Mouse (Mus musculus) inflammation-experienced regulatory T-cells, adult 6 months (primary cell): ENCODE results near the gene Lamb3. TPM values are rescaled to one million over a fixed set of nuclear protein-coding genes. Genes with fewer than 3 reads are reported as not detected.
A peak's percentile ranks its signal among the peaks of the same experiment; 100 is the strongest.
"Not testable (repeated sequence)": the region's sequence is repeated elsewhere in the genome, so short reads cannot be mapped to it uniquely, and the experiment has no call there.

Source experiments
- ATAC-seq: one replicate; pipeline ENCODE4 v1.8.0; 2017
- polyA plus RNA-seq, 3 experiments: library from polyadenylated mRNA; unstranded; fragments of 100-300 nt; shearing (Covaris generic); gene quantifications; one replicate each; pipeline ENCODE4 v1.2.1; 2017

Lamb3 gene
- polyA plus RNA-seq, 3 experiments from 2014 or later, result 16.6 to 23.0 (median 20.6) TPM

DNA sequence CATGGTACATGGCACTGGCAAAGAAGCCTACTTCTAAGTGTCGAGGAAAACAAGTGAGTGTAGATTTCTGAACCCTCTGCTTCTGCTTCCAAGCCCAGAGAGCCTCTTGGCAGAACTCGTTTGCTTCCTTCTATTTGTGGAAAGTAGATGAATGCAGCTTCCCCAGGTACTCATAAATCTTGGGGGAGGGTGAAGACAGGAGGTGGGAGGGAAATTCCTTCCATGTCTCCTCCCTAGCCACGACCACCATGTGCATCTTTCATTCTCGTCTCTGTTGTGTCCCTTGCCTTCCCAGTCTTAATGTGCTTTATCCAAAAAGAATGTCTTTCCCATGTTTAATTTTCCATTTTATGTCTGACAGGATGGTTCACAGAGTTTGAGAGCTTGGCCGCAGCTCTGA lies 45.1 kb downstream of the Lamb3 start:
- ATAC-seq, result no peak

DNA sequence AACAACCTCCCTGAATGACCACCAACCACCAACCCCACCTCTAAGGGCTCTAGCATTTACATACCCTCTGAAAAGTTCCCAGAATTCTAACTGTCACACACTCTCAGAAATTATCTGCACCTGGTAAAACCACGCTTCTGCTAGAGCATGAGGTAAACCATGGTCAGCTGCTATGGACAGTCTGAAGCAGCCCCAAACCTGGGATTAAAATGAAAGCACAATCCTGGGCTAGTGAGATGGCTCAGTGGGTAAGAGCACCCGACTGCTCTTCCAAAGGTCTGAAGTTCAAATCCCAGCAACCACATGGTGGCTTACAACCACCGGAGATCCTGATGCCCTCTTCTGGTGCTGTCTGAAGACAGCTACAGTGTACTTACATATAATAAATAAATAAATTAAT lies 46.4 kb downstream of the Lamb3 start:
- not testable (repeated sequence) for ATAC-seq

DNA sequence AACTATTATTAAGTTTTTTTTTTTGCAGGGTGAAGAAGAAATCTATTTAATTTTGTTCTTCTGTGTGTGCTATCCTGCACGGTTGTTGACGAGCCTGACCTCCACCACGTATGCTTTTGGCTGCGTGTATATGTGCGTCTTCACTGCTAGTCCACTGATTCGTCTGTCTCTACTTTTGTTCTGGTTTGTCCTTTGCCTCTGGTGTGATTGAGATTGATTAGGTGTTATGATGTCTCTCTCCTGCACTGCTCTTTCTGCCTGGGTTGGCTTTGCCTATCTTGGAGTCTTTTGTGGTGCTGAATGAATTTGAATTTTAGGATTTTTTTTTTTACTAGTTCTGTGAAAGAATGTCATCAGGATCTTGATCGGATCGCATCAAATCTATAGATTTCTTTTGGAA lies 47.5 kb downstream of the Lamb3 start:
- no peak for ATAC-seq

DNA sequence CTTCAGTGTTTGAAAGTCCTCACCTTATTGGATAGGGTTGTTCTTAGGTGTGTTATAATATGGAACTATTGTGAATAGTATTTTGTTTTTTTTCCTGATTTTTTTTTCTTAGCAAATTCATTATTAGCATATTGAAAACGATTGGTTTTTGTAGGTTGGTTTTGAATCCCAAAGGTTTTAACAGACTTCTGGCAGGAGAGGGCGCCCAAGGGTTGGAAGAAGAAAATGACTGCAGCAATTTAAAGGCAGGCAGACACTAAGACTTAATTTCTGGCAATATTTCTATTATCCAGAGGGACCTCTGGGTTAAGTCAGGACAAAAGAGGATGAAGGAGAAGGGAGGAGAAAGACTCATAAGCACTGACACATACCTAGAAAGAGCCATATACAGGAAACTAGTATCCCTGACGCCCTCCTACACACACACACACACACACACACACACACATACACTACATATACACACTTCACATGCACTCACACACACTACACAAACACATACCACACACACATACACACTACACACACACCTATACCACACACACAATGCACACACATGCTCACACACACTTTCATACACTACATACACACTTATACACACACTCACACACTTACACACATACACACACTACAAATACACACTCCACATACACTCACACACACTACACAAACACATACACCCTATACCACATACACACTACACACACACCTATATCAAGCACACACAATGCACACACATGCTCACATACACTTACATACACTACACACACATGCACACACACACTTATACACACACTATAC lies 48.2 kb downstream of the Lamb3 start:
- ATAC-seq, result peak; percentile 81

DNA sequence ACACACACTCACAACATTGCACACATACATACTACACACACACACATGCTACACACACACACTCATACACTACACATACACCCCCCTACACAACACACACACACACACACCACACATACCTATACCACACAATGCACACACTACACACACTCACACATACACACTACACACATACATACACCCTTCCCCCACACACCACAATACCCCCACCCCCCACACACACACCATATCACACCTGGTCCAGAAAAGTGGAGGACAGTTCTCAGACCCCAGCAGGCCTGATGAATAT lies 48.7 kb downstream of the Lamb3 start:
- no peak for ATAC-seq

DNA sequence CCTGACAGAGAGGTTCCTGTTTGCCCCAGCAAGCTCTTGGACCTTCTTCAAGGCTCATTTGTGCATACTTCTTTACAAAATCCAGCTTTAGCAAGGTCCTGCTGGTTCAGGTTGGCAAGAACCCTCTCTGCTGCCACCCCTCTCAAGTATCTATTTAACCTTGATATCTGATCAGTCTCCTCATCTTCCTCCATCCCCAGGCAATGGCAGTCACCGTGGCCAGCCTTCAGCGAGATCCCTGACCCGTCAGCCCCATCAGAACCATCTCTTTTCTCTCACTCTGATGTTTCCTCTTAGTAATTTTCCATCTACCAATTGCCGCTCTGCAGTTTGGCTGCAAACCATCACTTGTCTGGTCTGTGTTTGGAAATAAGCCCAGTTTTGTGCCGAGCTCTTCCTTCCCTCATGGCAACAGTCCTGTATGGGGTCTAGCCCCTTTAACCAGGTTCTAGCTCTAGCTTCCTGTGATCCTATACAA lies 49.2 kb downstream of the Lamb3 start:
- no peak for ATAC-seq

DNA sequence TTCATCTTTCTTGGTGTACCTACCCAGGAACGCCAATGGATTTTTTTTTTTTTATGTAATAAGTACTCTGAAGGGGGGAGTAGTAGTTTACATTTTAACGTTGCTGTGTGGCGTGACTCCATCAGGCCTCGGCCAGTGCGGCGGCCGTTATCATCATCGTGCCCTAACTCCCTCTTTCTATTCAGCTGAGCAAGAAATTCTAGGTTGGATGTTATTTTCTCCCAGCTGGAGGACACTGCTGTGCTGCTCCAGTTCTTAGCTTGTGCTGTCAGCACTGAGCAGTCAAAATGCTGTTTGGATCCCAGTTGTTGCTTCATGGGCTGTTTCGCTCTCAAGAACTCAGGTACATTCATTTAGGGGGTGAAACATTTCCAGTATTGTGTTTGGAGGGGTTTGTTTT lies 52.1 kb downstream of the Lamb3 start:
- no peak for ATAC-seq

DNA sequence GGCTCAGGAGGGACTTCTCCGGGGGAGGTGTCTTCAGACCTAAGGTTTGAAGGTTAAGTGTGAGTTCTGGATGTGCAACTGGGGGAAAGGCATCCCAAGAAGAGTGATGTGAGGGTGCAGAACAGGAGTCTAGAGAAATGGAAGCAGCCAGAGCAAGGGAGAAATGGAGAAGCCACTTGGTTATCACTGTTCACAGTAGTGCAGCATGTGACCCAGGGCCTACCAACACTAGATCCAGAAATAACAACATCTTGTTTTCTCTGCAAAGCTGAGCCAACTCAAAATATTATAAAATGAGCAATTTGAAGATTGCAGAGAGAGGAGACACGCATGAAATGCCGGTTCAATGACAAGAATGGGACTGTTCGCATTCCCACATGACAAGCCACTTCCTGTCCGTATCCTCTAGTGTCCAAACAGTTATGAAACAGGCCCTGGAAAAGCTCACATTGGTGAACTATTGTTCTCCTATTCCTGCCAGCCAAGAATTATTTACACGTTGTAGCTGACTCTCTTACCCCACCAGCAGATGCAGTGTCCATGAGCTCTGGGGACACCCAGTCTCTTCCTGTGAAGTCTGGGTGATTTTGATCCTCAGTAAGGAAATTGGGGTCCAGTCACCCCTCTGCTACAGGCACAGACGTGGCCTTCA lies 54.5 kb downstream of the Lamb3 start:
- no peak for ATAC-seq

DNA sequence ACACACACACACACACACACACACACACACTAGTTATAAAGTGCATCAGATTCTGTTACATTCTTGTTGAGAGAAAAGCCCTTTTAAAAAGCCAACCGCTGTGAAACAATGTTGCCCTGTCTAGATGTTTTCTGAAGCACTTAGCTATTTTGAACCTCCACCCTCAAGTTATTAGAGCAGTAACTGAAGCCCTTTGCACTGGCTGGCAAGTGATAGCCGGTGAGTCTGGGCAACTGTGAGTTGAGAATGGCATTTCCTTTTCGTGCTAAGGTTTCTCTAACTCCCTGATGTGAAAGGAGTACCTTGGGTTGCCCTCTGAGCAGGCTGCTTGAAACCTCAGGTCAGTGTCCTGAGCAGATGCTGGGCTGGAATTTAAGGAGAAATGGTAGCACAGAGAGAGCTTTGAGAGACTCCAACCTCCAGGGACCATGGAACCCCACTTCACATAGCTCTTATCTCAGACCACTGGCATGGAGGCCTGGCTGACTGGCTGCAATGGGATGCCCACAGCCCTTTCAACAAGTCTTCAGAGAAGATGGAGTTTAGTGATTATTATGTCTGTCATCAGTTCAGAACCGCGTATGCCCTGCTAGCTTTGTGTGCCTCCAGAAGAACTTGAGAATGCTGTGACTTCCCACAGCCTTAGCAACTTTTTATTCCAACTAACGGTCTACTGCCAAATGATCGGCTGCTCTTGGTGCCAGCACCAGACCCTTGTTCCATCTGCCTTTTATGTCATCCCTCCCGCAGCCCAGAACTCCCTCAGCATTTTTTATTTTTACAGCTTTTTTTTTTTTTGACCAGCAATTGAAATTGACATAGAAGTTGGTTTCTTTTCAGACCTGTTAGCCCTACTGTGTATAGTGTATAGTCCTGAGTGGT lies 55.8 kb downstream of the Lamb3 start:
- no peak for ATAC-seq

DNA sequence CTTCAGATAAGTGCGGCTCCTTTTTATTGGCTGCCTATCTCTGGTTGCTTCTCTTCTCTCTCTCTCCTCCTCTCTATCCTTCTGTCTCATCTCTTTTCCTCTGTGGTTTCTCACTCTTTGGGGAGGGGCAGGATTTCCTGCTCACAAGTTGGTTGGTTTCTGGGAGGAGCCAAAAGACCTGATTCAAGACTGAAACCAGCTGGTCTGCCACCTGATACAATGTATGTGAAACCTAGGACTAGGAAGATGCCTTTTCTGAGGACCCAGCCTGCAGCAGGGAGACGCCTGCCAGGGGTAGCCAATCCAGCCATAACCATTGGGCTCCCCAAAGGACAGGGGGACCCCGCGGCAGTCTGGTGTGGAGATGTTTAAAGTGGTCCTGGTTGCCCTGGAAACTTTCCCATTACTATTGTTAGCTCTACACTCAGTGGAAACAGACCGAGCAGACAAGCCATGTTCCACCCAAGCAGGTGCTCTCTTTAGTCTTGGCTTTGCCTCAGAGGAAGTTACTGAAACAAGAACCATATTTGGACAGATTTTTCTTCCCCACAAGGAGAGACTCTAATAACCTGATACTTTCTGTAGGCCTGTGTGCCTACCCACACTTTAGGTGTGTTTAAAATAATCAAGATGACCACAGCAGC lies 56.6 kb downstream of the Lamb3 start, which contains the start of gene Hsd11b1:
TSS of gene Hsd11b1 (minus strand) at position 121 of the 644 bp plus-strand sequence.
- peak; percentile 98 for ATAC-seq

DNA sequence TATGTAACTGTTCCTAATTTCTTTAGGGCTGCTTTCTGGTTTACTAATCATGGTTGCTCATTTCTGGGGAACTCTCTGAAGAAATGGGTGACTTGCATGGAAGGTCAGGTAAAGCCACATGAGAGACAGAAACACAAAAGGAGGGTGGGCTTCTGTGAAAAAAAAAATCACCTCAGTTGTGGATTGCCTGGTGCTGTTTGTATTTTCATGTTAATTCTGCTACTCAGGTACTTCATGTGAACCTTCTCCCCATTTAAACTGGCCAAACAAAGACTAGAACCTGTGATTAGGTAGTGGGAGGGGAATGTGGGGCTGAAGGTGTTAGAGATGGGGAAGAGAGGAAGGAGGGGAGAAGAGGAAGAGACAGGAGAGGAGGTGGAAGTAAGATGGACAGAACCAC lies 58.2 kb downstream of the Lamb3 start:
- no peak for ATAC-seq

DNA sequence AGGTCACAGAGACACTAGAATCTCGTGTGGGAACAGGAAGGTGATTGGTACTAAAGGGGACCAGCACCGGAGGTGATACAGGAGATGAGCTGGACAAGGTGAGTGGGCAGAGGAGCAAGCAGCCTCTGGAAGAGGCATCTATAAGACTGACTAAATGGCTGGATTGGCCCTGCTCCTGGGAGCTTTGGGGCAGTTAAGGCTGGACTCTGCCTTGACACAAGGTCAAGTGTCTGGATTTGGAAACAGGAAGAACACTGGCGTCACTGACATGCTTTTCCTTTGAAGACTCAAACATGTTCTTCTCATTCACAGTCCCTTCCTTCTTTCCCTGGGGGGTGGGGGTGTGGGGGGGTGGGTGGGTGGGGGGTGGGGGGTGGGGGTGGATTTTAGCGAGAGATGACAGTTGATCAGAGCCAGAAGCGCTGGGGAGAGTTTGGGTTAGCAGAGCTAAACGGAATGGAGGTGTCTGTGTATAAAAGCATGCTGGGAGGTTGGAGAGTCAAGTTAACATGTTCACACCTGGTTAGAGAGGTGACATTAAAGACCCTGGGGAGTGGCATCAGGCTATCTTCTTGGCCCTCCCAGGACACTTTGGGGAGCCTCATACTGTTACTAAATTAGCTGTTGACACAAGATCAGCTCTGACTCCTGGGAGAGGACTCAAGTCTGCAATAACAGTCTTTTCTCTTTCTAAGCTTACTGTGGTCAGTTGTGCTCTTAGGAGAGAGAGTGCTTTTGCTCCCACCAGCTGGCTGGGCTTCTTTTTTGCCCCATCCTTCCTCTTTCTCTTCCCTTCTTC lies 63.7 kb downstream of the Lamb3 start:
- ATAC-seq, result no peak

DNA sequence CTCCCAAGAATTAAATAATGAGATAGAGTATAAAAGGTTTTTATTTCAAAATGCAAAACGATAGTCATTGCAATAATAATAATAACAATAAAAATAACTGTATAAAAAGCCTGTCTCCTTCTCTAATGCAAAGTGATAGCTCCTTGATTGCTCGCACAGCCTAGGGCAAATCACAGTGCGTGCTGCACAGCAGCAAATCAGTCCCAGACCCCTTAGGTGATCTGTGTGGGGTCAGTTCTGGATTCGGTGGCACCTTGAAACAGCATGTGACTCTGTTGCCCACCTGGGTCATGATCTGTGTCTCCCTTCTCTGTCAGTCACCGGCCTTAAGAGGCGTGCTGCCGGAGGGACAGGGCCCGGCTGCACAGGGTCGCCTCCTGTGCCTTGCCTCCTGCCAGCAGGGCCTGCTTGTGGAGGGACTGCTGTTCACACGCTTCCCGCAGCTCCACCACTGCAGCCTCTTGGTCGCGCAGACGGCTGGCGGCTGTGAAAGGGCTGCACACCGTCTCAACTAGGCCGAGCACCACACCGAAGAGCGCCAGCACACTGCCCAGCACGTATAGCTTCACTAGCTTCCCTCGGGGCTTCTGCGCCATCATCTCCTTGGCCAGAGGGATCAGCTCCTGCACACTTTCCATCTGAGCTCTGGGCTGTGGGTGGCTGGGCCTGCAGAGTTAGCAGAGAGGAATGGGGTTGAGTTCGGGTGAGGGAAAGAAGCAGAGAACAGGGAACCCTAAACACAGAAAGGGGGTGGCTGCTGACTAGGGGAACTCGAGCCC lies 64.8 kb downstream of the Lamb3 start:
- no peak for ATAC-seq

DNA sequence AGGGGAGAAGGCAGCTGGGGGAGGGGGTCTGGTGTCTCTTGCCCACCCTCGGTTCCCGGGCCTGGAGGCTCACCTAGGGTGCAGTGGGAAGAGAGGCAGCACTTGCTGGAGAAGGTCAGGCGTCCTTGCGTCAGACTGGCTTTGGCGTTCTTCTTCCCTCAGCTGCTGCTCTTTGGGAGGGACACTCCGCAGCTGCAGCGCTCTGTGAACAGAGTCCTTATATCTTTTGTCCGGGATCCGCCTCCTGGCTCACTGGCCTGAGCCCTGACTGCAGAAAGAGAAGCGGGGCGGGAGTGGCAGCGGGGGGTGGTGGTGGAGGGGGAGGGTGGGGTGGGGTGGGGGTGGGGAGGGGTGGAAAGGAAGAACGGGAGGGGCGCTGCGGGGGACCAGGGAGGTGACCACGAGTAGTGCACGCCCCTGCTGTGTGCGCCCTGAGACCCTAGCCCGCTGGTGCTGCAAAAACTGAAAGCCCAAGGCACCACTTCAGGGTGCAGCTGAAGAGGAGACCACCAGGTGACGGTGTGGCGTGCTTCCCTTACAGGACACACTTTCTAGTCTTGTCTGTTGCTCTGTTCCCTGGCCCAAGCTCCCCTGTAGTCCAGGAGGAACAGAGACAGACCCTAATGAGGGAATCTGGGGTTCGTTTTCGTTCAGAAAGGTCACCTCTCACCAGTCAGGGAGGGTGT lies 65.6 kb downstream of the Lamb3 start, which contains the start of gene G0s2:
TSS of gene G0s2 (minus strand) at position 302 of the 686 bp plus-strand sequence.
- peak; percentile 52 for ATAC-seq

DNA sequence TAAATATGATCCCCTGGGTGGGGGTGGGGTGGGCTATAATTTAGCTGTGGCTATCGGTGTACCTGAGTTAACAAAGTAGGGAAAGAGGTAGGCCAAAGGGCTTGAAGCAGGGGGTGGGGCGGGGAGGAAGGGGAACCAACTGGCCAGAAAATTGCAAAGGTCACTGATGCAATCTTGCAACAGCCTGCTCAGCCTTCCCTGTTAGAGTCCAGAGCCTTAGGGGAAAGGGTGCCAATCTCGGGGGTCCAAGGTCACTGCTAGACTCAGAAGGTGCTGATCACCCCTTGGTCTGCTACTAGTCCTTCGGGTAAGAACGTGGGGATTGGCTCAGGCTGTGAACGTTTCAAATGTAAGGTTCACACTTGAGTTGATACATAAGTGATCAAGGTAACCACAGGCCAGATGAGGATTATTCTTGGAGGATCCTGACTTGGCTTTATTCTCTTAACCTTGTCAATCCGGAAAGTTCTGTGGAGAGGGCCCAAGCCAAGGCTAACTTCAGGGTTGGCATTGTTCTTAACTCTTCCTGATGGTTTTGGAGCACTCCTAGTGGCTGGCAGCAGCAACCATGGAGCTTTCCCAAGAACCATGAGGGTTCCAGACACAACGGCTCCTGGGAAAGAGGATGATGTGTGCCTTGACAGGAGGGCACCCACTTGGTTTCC lies 67.0 kb downstream of the Lamb3 start:
- ATAC-seq, result no peak

DNA sequence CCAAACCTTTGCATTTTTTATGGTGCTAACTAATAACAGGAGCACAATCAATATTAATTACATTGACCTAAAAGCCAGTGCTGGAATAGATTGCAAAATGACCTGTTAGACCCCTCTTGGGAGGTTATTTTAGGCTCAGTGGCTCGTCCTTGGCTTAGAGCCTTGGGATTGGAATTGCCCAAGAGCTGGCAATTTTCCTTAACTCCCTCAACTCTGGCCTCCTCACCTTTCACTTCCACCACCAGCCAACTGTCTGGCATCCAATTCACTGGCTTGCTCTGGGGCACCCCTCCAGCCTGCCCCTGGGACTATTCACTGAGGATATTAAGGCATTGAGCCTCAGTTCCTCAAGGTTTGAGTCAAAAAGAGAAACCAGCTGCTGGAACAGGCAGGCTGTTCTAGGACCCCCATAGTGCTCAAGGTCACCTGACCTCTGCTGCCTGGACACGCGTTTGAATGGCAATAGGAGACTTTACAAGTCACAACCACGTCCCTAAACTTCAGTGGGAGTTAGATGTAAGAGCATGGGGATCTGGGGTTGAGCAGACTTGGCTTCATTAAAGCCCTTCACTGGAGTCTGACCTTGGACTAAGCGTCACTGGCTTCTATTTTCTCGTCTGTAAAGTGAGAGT lies 71.0 kb downstream of the Lamb3 start:
- ATAC-seq, result no peak

DNA sequence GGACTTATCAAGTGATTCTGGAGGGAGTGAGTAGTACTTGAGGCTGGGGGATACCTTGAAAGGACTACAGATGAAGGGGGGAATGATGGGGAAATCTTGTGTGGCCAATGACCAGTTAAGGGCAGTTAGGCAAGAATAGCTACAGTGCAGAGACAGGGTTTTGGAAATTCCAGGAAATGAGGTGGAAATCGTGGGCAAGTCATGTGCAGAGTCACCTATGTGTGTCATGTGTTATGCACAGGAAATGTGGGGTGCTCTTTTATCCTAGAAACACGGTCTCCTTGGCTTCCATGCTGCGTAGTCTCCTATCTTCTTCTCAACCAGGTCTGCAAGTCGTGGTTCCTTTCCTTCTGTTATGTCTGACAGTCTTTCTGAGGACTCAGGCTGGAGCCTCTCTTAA lies 72.0 kb downstream of the Lamb3 start:
- no peak for ATAC-seq

DNA sequence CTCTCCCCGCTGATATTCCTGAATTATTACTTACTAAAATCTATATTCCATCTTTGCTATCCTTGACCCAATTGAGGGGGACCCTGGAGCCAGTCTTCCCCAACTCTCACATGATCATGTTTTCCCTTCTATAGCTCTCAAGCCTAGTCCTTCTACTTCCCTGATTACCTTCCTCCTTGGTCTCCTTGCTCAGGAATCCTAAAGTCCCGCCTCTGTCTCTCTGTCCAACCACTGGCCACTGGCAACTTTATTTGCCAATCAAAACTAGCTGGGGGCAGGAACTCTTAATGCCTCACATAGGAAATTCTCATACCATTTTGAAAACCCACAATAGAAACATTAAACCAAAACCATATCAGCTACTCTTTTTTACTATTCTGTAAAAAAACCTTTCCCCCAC lies 73.8 kb downstream of the Lamb3 start:
- no peak for ATAC-seq

DNA sequence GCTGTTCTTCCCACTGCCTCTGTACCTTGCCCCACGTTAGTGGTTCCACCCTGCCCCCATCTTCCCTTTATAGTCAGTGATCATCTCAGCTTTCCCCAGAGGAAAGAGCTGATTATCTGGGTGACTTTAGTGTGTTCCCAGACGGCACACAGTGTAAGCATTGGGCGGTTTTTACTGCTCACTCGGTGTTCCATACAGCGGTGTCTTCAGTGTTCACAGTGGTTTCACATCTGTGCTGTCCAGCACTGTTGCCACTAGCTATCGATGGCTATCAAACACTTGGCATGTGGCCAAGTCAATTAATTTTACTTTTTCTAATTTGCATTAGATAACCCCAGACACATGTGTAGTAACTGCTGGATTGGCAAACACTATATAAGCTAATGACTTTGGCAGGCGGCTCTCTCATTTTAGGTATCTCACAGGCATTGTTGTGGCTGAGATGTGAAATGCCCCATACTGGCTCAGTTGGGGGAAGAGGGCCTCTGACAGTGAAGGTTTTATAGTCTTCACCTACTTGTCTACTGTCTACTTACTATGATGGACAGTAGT lies 76.8 kb downstream of the Lamb3 start:
- ATAC-seq, result no peak
